Mouse (Mus musculus) C2C12 (cell line): ENCODE measurements around the gene Olfr279.
A peak's percentile ranks its signal among the peaks of the same experiment; 100 is the strongest.

Experiments used
- CTCF ChIP-seq: IDR thresholded peaks from one replicate; pipeline ENCODE4 v1.5.1; 2011; ENCODE audit not compliant: control insufficient read depth, insufficient read depth, insufficient read length
- MAX ChIP-seq: IDR thresholded peaks from one replicate; pipeline ENCODE4 v1.6.1; 2011; ENCODE audit warnings: mild to moderate bottlenecking, control low read depth

GRCm38 (mm10) chr15:98514146-98514545 is 21.9 kb downstream of the Olfr279 start:
- TF ChIP-seq MAX, result peak; percentile 43
- TF ChIP-seq CTCF, result no peak
